Mouse (Mus musculus): ENCODE results near the gene Mrtfb. TPM values are rescaled to one million over a fixed set of nuclear protein-coding genes. Genes with fewer than 3 reads are reported as not detected.

Gene Mrtfb
- polyA plus RNA-seq, 1 experiment from 2014 or later = 14.9 TPM

- Histone ChIP-seq H3K4me3 (replicated peaks; ENCODE audit: low read depth, low read length) (no peak overlapping the region), H3K36me3 (ENCODE audit: control insufficient read depth, insufficient read depth, low read length) (no peaks in the 10 kb centered on the region), H3K9me3 (ENCODE audit: control insufficient read depth, low read length) (no peaks in the 10 kb centered on the region), H3K4me1 (ENCODE audit: control insufficient read depth, insufficient read depth, low read length) (0 out of 2 replicates have a peak, but pooled peaks cover 3% of the 10 kb centered on the region), H3K27ac (replicated peaks; ENCODE audit: low read depth, low read length) (no peak overlapping the region), H3K4me2 (ENCODE audit: low read length) (no peak overlapping the region), H3K9ac (replicated peaks; ENCODE audit: low read length) (no peak overlapping the region), H3K27me3 (ENCODE audit: control insufficient read depth, insufficient read depth, low read length) (no peaks in the 10 kb centered on the region)
- ATAC-seq (ENCODE audit: low FRiP score, low TSS enrichment) = no peak
- no peak for DNase-seq
Observed at GRCm38 (mm10) chr16:13351268-13351667, 95.0 kb downstream of the Mrtfb start.

DNA sequence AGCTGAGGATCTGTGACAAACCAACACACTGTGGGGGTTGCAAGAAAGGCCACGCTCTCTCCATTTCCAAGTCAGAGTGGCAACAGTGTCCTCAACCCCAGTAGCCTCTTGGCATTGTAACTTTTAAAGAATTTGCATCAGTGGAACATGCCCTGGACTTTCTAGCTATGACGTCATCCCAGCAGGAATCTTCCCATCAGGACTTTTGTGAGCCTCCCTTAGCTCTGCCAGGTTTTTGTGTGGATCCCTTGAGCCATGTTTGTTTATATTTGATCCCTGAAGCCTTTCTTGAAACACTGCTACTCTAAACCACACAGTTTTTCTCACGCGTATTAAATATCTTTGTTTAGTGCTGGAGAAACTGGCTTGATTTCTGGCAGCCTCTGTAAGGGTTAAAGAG, 97.6 kb downstream of the Mrtfb start:
- H3K9ac ChIP-seq (replicated peaks; ENCODE audit: low read length) = no peak overlapping the region
- ATAC-seq (ENCODE audit: low FRiP score, low TSS enrichment) (no peak), DNase-seq (peak; percentile 33)
- no peak overlapping the region for H3K27ac ChIP-seq (replicated peaks; ENCODE audit: low read depth, low read length)
- peaks cover 7% of the 10 kb centered on the region; the same call in 1 of the 2 replicates for H3K4me1 ChIP-seq (ENCODE audit: control insufficient read depth, insufficient read depth, low read length)
- no peaks in the 10 kb centered on the region for H3K9me3 ChIP-seq (ENCODE audit: control insufficient read depth, low read length)
- WGBS = 39% methylated on average over 4 of the region's 4 CpGs
- H3K36me3 ChIP-seq (ENCODE audit: control insufficient read depth, insufficient read depth, low read length) = no peaks in the 10 kb centered on the region
- no peaks in the 10 kb centered on the region for H3K27me3 ChIP-seq (ENCODE audit: control insufficient read depth, insufficient read depth, low read length)
- no peak overlapping the region for H3K4me3 ChIP-seq (replicated peaks; ENCODE audit: low read depth, low read length)
- no peak overlapping the region for H3K4me2 ChIP-seq (ENCODE audit: low read length)

DNA sequence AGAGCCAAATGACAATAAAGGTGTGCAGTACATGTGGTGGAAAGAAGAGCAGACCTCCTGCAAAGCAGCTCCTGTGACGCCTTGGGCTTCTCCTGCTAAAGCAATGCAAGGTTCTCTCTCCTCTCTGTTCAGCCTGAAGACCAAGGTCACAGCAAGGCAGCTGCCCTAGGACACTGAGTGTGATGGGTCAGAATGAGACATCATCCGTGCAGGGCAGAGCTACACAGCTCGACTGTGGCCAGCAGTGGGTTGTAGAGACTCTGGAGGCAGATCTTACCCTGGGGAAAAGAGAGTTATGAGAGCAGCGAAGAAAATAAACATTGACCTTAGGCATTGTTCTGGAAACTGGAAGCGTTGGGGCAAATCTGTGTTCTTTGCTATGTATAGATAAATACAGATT, 98.2 kb downstream of the Mrtfb start:
- DNase-seq (no peak), ATAC-seq (ENCODE audit: low FRiP score, low TSS enrichment) (no peak)
- Histone ChIP-seq H3K9ac (replicated peaks; ENCODE audit: low read length) (no peak overlapping the region), H3K27ac (replicated peaks; ENCODE audit: low read depth, low read length) (no peak overlapping the region), H3K4me3 (replicated peaks; ENCODE audit: low read depth, low read length) (no peak overlapping the region), H3K4me1 (ENCODE audit: control insufficient read depth, insufficient read depth, low read length) (peaks cover 7% of the 10 kb centered on the region; the same call in 1 of the 2 replicates), H3K4me2 (ENCODE audit: low read length) (no peak overlapping the region), H3K27me3 (ENCODE audit: control insufficient read depth, insufficient read depth, low read length) (no peaks in the 10 kb centered on the region), H3K9me3 (ENCODE audit: control insufficient read depth, low read length) (no peaks in the 10 kb centered on the region), H3K36me3 (ENCODE audit: control insufficient read depth, insufficient read depth, low read length) (no peaks in the 10 kb centered on the region)
- 70% methylated on average over 5 of the region's 5 CpGs for WGBS

GRCm38 (mm10) chr16:13357806-13358679, 101.8 kb downstream of the Mrtfb start:
- DNase-seq (peak; percentile 86), ATAC-seq (ENCODE audit: low FRiP score, low TSS enrichment) (peak; percentile 75)
- no peaks in the 10 kb centered on the region for H3K9me3 ChIP-seq (ENCODE audit: control insufficient read depth, low read length)
- no peaks in the 10 kb centered on the region for H3K36me3 ChIP-seq (ENCODE audit: control insufficient read depth, insufficient read depth, low read length)
- peak overlapping the region; percentile 82 for H3K27ac ChIP-seq (replicated peaks; ENCODE audit: low read depth, low read length)
- H3K4me2 ChIP-seq (ENCODE audit: low read length) = peak overlapping the region; percentile 58
- H3K4me1 ChIP-seq (ENCODE audit: control insufficient read depth, insufficient read depth, low read length) = peaks cover 7% of the 10 kb centered on the region; the same call in 1 of the 2 replicates
- peak overlapping the region; percentile 34 for H3K9ac ChIP-seq (replicated peaks; ENCODE audit: low read length)
- 19% methylated on average over 15 of the region's 15 CpGs for WGBS
- peak overlapping the region; percentile 30 for H3K4me3 ChIP-seq (replicated peaks; ENCODE audit: low read depth, low read length)
- H3K27me3 ChIP-seq (ENCODE audit: control insufficient read depth, insufficient read depth, low read length) = no peaks in the 10 kb centered on the region

DNA sequence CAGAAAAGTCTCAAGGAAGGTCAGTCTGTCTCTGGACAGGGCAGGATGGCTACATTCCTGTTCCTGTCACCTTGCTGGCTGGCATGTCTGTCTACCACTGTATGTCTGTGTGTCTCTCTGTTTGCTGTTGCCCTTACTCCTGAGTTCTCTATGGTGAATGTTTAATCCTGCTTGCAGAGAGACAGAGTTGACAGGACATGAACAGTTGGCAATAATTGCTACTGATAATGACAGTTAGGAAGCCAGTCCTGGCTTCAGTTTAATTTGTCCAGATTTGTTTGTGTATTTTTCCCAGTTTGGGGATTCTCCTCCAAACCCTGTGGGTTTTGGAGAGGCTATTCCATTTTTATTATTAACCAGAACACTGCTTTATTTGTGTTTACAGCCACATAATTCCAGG, 102.5 kb downstream of the Mrtfb start:
- Histone ChIP-seq H3K36me3 (ENCODE audit: control insufficient read depth, insufficient read depth, low read length) (no peaks in the 10 kb centered on the region), H3K27ac (replicated peaks; ENCODE audit: low read depth, low read length) (peak overlapping the region; percentile 82), H3K9ac (replicated peaks; ENCODE audit: low read length) (peak overlapping the region; percentile 34), H3K27me3 (ENCODE audit: control insufficient read depth, insufficient read depth, low read length) (no peaks in the 10 kb centered on the region), H3K4me1 (ENCODE audit: control insufficient read depth, insufficient read depth, low read length) (peaks cover 6% of the 10 kb centered on the region; the same call in 1 of the 2 replicates), H3K4me2 (ENCODE audit: low read length) (peak overlapping the region; percentile 58), H3K4me3 (replicated peaks; ENCODE audit: low read depth, low read length) (peak overlapping the region; percentile 30), H3K9me3 (ENCODE audit: control insufficient read depth, low read length) (no peaks in the 10 kb centered on the region)
- ATAC-seq (ENCODE audit: low FRiP score, low TSS enrichment) (no peak), DNase-seq (no peak)

GRCm38 (mm10) chr16:13359405-13359858, 103.2 kb downstream of the Mrtfb start:
- no peaks in the 10 kb centered on the region for H3K9me3 ChIP-seq (ENCODE audit: control insufficient read depth, low read length)
- H3K27me3 ChIP-seq (ENCODE audit: control insufficient read depth, insufficient read depth, low read length) = no peaks in the 10 kb centered on the region
- peak overlapping the region; percentile 42; the same call in 1 of the 2 replicates for H3K27ac ChIP-seq (replicated peaks; ENCODE audit: low read depth, low read length)
- peaks cover 4% of the 10 kb centered on the region; the same call in 1 of the 2 replicates for H3K4me1 ChIP-seq (ENCODE audit: control insufficient read depth, insufficient read depth, low read length)
- DNase-seq (peak; percentile 9), ATAC-seq (ENCODE audit: low FRiP score, low TSS enrichment) (no peak)
- H3K9ac ChIP-seq (replicated peaks; ENCODE audit: low read length) = peak overlapping the region; percentile 36; the same call in 1 of the 2 replicates
- H3K4me3 ChIP-seq (replicated peaks; ENCODE audit: low read depth, low read length) = peak overlapping the region; percentile 12; the same call in 1 of the 2 replicates
- no peaks in the 10 kb centered on the region for H3K36me3 ChIP-seq (ENCODE audit: control insufficient read depth, insufficient read depth, low read length)
- H3K4me2 ChIP-seq (ENCODE audit: low read length) = peak overlapping the region; percentile 58
- 76% methylated on average over 9 of the region's 9 CpGs for WGBS

- ATAC-seq (ENCODE audit: low FRiP score, low TSS enrichment) (no peak), DNase-seq (no peak)
- Histone ChIP-seq H3K4me1 (ENCODE audit: control insufficient read depth, insufficient read depth, low read length) (peaks cover 4% of the 10 kb centered on the region; the same call in 1 of the 2 replicates), H3K9ac (replicated peaks; ENCODE audit: low read length) (no peak overlapping the region), H3K27me3 (ENCODE audit: control insufficient read depth, insufficient read depth, low read length) (no peaks in the 10 kb centered on the region), H3K9me3 (ENCODE audit: control insufficient read depth, low read length) (no peaks in the 10 kb centered on the region), H3K36me3 (ENCODE audit: control insufficient read depth, insufficient read depth, low read length) (no peaks in the 10 kb centered on the region), H3K27ac (replicated peaks; ENCODE audit: low read depth, low read length) (no peak overlapping the region), H3K4me3 (replicated peaks; ENCODE audit: low read depth, low read length) (no peak overlapping the region), H3K4me2 (ENCODE audit: low read length) (no peak overlapping the region)
Observed at GRCm38 (mm10) chr16:13360208-13360607, 103.9 kb downstream of the Mrtfb start.

DNA sequence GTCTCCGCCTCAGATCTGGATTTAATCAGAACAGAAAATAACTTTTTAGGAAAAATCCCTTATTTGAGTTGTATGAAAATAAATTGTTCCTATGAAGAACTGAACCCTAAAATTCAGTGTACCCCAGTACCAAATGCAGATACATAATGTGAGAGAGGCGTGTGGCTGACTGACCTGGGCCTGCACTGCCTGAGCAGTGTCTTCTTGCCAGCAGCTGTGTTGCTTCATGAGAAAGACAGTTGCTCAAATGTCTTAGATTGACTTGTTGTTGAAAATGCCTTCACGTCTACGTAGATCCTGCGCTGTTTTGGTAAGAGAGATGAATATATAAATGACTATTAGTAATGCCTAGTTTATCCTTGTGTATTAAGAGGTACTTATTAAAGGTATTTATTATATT, 104.6 kb downstream of the Mrtfb start:
- no peak overlapping the region for H3K4me2 ChIP-seq (ENCODE audit: low read length)
- H3K27me3 ChIP-seq (ENCODE audit: control insufficient read depth, insufficient read depth, low read length) = no peaks in the 10 kb centered on the region
- DNase-seq = no peak
- 92% methylated on average over 5 of the region's 5 CpGs for WGBS
- H3K27ac ChIP-seq (replicated peaks; ENCODE audit: low read depth, low read length) = no peak overlapping the region
- H3K4me1 ChIP-seq (ENCODE audit: control insufficient read depth, insufficient read depth, low read length) = peaks cover 4% of the 10 kb centered on the region; the same call in 1 of the 2 replicates
- H3K9ac ChIP-seq (replicated peaks; ENCODE audit: low read length) = no peak overlapping the region
- no peak for ATAC-seq (ENCODE audit: low FRiP score, low TSS enrichment)
- H3K9me3 ChIP-seq (ENCODE audit: control insufficient read depth, low read length) = no peaks in the 10 kb centered on the region
- H3K36me3 ChIP-seq (ENCODE audit: control insufficient read depth, insufficient read depth, low read length) = no peaks in the 10 kb centered on the region
- H3K4me3 ChIP-seq (replicated peaks; ENCODE audit: low read depth, low read length) = no peak overlapping the region

- Histone ChIP-seq H3K4me2 (ENCODE audit: low read length) (no peak overlapping the region), H3K4me3 (replicated peaks; ENCODE audit: low read depth, low read length) (no peak overlapping the region), H3K27ac (replicated peaks; ENCODE audit: low read depth, low read length) (no peak overlapping the region), H3K4me1 (ENCODE audit: control insufficient read depth, insufficient read depth, low read length) (peaks cover 15% of the 10 kb centered on the region), H3K9ac (replicated peaks; ENCODE audit: low read length) (no peak overlapping the region), H3K36me3 (ENCODE audit: control insufficient read depth, insufficient read depth, low read length) (no peaks in the 10 kb centered on the region), H3K27me3 (ENCODE audit: control insufficient read depth, insufficient read depth, low read length) (no peaks in the 10 kb centered on the region), H3K9me3 (ENCODE audit: control insufficient read depth, low read length) (no peaks in the 10 kb centered on the region)
- ATAC-seq (ENCODE audit: low FRiP score, low TSS enrichment) (no peak), DNase-seq (no peak)
- WGBS = 75% methylated on average over 5 of the region's 5 CpGs
Observed at GRCm38 (mm10) chr16:13363141-13363540, 106.9 kb downstream of the Mrtfb start.
